Mouse (Mus musculus) A20 (cell line): ENCODE results near the gene Micu2.
"Not testable (repeated sequence)": the region's sequence is repeated elsewhere in the genome, so short reads cannot be mapped to it uniquely, and the experiment has no call there.

Experiments
- DNase-seq: peaks from one replicate; pipeline ENCODE4 v3.0.0-alpha.2; 2011; ENCODE audit warnings: low read depth, low spot score

Gene Micu2

GRCm38 (mm10) chr14:57967080-57967797 is 31.8 kb downstream of the Micu2 start:
- DNase-seq = no peak

GRCm38 (mm10) chr14:57961861-57962260 is 37.2 kb downstream of the Micu2 start:
- no peak for DNase-seq

GRCm38 (mm10) chr14:57951089-57951488 is 48.0 kb downstream of the Micu2 start:
- peak; percentile 67 for DNase-seq

GRCm38 (mm10) chr14:57945834-57946233 is 53.2 kb downstream of the Micu2 start:
- no peak for DNase-seq

DNA sequence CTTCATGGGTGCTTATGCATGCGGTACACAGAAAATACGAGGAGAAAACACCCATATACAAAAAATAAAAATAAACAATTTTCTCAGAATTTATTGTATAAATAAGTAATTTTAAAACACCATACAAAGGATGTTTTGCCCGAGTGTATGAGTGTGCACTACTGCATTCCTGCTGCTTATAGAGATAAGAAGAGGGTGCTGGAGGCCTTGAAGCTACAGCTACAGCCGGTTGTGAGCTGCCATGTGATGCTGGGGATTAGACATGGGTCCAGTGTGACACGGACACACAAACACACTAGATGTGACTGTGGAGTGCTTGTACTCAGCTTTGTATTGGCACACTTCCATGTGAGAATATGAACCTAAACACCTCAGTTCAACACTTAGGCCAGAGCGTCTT is 61.8 kb downstream of the Micu2 start:
- DNase-seq = no peak

DNA sequence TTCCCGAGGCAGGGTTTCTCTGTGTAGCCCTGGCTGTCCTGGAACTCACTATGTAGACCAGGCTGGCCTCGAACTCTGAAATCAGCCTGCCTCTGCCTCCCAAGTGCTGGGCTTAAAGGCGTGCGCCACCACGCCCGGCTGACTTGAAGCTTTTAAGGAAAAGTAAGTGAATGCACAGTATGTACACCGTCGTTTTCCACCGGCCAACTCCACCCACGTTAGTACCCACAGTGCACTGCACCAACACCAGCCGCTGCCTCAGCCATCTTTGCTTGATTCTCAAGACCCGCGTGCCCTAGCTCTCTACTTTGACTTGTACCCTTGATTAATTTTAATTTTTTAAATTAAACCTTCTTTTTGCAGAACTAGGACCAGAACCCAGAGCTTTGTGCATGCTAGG is 64.4 kb downstream of the Micu2 start:
- DNase-seq = no peak

GRCm38 (mm10) chr14:57933608-57934007 is 65.5 kb downstream of the Micu2 start:
- DNase-seq = no peak

DNA sequence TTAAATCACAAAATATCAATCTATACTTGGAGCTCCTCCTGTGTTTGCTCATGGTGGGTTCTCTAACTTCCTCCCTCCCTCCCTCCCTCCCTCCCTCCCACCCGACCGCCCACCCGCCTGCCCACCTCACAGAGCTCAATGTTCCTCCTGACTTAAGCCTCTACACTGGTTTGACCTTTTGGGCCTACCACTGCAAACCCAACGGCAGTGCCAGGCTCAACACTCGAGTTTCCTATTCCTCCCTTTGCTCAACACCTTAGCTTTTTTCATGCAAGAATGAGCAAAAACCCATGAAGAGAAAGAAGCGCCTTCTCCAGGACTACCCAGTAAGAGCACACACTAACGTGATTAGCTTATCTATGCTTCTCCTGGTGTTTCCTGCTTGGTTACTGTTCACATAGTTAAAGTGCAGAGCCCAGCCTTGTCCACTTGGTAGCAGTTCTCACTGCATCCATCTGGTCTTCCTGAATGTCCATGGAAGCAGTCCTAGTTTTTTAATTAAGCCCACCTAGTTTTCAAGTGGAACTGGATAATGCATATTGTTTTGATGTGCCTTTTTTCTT is 66.1 kb downstream of the Micu2 start:
- no peak for DNase-seq

GRCm38 (mm10) chr14:57921428-57922131 is 77.5 kb downstream of the Micu2 start:
- no peak for DNase-seq

DNA sequence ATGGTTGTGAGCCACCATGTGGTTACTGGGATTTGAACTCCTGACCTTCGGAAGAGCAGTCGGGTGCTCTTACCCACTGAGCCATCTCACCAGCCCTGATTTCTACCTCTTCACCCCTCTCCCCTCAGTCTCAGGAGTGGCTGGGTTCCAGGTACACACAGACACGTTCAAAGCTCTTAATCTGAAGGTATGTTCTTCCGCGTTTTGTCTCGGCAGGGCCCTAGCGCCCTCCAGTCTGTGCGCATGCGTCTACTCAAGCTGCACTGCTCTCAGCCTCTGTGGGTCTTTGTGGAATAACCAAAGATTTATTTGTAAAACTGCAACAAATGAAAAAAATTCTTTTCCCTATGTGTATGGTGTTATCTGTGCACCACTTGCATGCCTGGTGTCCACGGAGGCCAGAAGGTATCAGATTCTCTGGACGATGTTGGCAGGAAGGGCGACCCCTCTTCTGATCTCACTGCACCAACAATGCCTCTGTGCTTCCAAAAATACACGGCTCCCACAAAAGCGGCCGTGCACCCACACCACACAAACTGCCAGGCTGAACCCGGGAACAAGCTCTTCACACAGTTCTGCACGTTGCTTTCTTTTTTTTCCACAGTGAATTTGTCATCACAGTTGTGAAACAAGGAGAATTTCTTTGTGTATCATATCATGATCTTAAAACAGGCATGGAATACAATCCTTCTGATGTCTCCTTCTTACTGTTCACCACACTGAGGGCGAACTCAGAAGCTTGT is 78.3 kb downstream of the Micu2 start:
- no peak for DNase-seq

DNA sequence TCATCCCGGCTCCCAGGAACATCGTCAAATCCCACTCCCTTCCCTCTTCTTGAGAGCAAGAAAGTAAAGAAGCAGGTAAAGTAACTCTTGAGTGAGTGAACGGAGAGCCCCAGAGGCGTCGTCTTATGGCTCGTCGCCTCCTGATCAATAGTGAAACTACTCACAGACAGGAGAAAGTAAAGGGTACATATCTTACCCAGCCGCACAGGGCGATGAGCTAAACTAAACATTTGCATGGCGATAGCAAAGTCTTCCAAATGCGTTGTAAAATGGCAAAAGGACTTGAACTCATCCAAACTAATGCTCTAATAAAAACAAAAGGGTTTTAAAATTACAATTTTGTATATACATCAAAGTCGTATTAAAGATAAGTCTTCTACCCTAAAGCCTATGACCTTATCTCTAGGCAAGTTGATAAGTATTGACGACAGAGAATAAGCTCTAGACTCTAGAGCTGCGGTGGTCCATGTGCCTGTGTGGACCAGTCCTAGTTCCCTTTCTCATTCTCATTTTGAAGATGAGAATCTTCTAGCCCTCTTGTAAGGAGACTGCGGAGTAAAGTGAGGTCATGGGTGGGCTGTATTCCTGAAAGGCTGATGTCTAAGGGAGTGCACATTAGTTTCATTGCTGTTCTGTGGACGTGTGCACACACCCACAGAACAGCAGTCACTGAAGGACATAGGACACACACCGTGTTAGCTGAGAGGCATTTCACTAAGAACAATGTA is 79.8 kb downstream of the Micu2 start:
- DNase-seq = peak; percentile 81

DNA sequence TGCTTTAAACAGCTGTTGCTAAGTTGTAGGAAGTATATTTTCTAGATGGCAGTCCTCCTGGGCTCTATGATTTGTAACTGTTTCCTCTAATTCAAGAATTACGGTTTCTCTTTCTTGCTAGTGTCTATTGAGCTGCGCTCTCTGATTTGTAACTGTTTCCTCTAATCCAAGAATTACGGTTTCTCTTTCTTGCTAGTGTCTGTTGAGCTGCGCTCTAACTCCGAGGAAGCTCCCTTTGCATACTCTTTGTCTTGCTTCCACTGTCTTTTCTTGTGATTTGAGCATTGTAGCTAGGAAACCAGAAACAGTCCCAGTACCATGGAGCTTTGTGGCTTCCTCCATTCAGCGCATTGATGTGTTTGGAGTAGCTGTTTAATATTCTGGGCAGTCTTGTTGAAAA is 83.7 kb downstream of the Micu2 start:
- DNase-seq = no peak

- DNase-seq = peak; percentile 83
These were observed 86.7 kb downstream of the Micu2 start for GRCm38 (mm10) chr14:57912211-57913007.

DNA sequence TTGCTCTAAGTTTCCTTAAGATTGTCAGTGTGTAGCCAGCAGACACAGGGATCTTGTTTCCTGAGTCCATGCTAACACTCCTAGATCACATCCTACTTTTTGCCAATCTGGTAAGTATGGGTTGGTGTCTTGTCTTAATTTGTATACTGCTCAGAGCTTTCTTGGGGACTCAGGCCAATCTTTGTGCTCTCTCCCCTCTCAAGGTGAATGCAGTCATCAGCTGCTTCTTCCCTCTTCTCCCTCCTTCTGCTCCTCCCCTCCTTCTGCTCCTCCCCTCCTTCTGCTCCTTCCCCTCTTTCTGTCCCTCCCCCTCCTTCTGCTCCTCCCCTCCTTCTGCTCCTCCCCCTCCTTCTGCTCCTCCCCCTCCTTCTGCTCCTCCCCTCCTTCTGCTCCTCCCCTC is 87.3 kb downstream of the Micu2 start:
- DNase-seq = not testable (repeated sequence)

DNA sequence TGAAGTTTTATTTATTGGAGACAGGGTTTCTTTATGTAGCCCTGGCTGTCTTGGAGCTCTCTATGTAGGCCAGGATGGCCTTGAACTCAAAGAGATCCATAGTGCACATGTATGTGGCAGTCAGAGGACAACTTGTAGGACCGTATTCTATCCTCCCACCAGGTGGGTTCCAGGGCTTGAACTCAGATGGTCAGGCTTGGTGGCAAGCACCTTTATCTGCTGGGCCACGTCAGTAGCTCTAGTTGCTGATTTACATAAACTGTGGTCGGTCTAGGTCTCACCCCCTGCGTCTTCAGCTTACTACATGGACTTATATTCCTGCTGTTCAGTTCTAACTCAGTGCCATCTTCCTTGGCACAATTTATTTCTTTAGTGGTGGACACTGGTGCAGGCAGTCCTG is 87.7 kb downstream of the Micu2 start:
- peak; percentile 67 for DNase-seq

DNA sequence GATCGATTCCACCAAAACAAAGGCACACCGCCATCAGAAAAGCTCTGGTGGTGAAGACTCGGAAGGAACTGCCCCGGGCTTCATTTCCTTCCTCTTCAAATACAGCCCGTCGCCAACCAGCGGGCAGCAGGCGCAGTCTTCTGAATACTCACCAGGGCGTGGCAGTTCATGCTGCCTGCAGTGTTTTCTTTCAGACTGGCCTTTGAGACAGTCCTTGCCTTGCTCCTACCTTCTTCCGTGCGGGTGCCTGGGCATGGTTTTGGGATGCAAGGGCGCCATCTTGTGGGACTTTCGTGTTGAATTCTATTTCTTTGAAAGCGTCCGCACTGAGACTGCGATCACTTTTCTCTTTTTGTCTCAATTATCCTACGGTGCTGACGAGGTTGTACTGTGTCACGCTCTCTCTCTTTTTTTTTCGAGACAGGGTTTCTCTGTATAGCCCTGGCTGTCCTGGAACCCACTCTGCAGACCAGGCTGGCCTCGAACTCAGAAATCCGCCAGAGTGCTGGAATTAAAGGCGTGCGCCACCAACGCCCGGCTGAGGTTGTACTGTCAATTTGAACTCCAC is 88.5 kb downstream of the Micu2 start:
- DNase-seq = peak; percentile 93

GRCm38 (mm10) chr14:57909297-57909696 is 89.8 kb downstream of the Micu2 start:
- no peak for DNase-seq

GRCm38 (mm10) chr14:57908431-57908830 is 90.6 kb downstream of the Micu2 start:
- DNase-seq = no peak

DNA sequence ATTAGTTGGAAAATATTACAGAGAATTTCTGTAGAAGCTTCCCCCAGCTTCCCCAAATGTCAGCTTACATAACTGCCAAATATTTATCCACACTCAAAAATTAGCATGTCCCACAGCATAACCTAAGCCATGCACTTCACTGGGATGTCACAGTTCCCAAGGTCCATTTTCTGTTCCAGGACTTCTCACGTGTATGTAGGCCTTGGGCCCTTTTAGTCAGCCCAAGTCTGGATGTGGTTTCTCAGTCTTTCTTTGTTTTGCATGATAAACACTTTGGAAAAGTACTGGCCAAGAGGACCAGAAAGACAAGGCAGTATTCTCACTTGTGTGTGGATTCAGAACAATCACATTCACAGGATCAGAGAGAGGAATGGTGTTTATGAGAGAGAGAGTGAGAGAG is 97.1 kb downstream of the Micu2 start:
- no peak for DNase-seq

DNA sequence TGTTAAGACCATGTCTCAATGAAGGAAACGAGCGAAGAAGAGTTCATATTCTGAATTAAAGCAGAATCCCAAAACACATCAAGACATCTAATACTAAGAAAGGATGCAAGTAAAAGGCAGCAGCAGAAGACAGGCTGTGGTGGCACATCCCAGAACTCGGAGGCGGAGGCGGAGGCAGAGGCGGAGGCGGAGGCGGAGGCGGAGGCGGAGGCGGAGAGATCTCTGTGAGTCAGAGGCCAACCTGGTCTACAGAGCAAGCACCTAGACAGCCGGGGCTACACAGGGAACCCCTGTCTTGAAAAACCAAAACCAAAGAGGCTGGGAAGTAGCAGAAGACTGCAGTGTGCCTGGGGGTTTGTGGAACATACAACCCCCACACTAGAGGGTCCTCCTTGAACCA is 102.2 kb downstream of the Micu2 start:
- no peak for DNase-seq
